Comparison of ENCODE assay signal across 1 mouse cellular context in the genomic region with DNA sequence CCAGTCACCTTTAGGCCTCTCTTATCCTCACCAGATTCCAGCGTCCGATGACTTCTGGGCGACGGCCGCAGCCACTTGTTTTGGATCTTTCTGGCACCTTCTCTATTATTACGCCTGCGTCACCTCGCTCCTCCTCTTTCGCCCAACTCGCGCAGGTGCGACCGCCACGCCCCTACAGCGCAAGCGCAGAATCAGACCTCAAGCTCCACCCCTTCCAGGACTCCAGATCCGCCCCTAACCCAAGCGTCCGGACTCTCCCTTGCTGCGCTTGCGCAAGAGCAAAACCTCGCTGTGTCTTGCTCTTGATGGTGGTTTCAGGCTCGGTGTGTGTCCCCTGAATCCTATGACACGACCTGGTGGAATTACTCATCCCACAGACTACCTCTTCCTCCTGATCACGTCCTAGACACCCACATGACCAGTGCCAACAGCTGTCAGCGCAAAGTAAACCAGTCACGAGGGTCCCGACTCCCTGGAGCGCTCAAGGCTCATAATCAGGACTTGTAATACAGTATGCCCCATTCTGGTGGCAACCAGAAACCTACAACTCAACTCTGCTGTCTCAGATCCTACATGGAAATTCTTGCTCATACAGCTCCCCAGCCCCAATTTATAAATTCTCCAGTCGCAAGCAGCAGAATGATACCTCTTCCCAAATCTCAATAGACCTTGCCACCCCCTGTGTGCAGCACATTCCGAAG.
TF ChIP-seq lines count a peak whose summit lies in the region.

No protein-coding gene starts in this region.

TF ChIP-seq in CH12.LX, 34 proteins besides CTCF, POLR2A, EP300 and RAD21:
- TF ChIP-seq NELFE (IDR thresholded peaks at IDR 0.05; ENCODE audit: low read depth, low read length) (peak; percentile 76), MAX (IDR thresholded peaks at IDR 0.05; ENCODE audit: low read length) (peak; percentile 67), TCF12 (IDR thresholded peaks at IDR 0.05; ENCODE audit: low read depth, low read length) (peak; percentile 9; the same call in 1 of the 2 replicates), ZMIZ1 (IDR thresholded peaks at IDR 0.05; ENCODE audit: low read depth, low read length) (peak; percentile 53; the same call in 1 of the 2 replicates), MAZ (IDR thresholded peaks at IDR 0.05; ENCODE audit: low read depth, low read length) (no peak), NRF1 (IDR thresholded peaks at IDR 0.05; ENCODE audit: low read depth, low read length) (peak; percentile 96), IRF4 (IDR thresholded peaks at IDR 0.05; ENCODE audit: low read depth, low read length) (0 out of 2 replicates have a peak, but pooled peaks have one; percentile 29), E2F4 (IDR thresholded peaks at IDR 0.05; ENCODE audit: insufficient replicate concordance, low read depth, low read length) (no peak), POLR2AphosphoS2 (IDR thresholded peaks at IDR 0.05; ENCODE audit: low read depth, low read length) (peak; percentile 65; the same call in 1 of the 2 replicates), GABPA (IDR thresholded peaks at IDR 0.05; ENCODE audit: insufficient replicate concordance, low read depth, low read length) (no peak), KAT2A (IDR thresholded peaks at IDR 0.05; ENCODE audit: insufficient replicate concordance, low read length) (no peak), ELF1 (IDR thresholded peaks at IDR 0.05; ENCODE audit: low read depth, low read length) (0 out of 2 replicates have a peak, but pooled peaks have one; percentile 40), SIN3A (IDR thresholded peaks at IDR 0.05; ENCODE audit: low read length) (peak; percentile 13), ZKSCAN1 (IDR thresholded peaks at IDR 0.05; ENCODE audit: borderline replicate concordance, low read depth, low read length) (no peak), SMC3 (IDR thresholded peaks at IDR 0.05; ENCODE audit: low read depth, low read length) (no peak), JUND (conservative IDR thresholded peaks at IDR 0.05; ENCODE audit: low read depth, low read length) (0 out of 2 replicates have a peak, but pooled peaks have one; percentile 27), MXI1 (IDR thresholded peaks at IDR 0.05; ENCODE audit: low read depth, low read length) (peak; percentile 60), TBP (conservative IDR thresholded peaks at IDR 0.05; ENCODE audit: low read depth, low read length) (peak; percentile 45; the same call in 1 of the 2 replicates), USF2 (conservative IDR thresholded peaks at IDR 0.05; ENCODE audit: low read depth, low read length) (no peak), MYC (IDR thresholded peaks at IDR 0.05; ENCODE audit: low read depth, low read length) (peak; percentile 5; the same call in 1 of the 2 replicates), HCFC1 (IDR thresholded peaks at IDR 0.05; ENCODE audit: low read depth, low read length) (peak; percentile 23), BHLHE40 (IDR thresholded peaks at IDR 0.05; ENCODE audit: low read depth, low read length) (0 out of 2 replicates have a peak, but pooled peaks have one; percentile 34)
